Mouse (Mus musculus) cerebellum, adult 18-20 months (tissue): ENCODE measurements at regions not wholly inside any gene's neighbourhood (a gene's known extent, or its start where the extent isn't known, plus 50 kb on each side); places are given as distances from the start of the nearest gene placed in this dataset.

Source experiments
- DNase-seq, 2 experiments: peaks; one replicate each; pipeline ENCODE4 v3.0.0; 2021

- no peak for DNase-seq
Measured at GRCm38 (mm10) chr1:168010416-168010815, 321.4 kb downstream of the Lmx1a start.

- DNase-seq, result no peak
Measured at GRCm38 (mm10) chr1:168012069-168012468, 323.0 kb downstream of the Lmx1a start.

DNA sequence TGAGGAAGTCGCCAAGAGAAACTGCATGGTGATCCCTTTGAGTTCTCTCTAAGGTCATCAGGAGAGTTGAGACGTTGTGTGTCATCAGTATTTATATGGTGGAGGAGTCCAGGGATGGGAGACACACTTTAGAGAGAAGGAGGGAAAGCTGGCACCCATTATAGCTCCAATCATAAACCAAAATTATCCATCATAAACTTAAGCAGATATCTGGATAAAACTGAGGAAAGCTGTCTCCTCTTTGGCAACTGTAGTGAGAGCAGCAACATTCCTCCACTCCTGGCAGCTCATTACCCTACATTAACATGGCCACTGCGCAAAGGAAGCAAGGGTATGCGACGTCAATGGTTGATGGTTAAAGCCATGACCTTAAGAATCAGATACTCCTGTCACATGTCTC, 323.6 kb downstream of the Lmx1a start:
- DNase-seq, result no peak

DNA sequence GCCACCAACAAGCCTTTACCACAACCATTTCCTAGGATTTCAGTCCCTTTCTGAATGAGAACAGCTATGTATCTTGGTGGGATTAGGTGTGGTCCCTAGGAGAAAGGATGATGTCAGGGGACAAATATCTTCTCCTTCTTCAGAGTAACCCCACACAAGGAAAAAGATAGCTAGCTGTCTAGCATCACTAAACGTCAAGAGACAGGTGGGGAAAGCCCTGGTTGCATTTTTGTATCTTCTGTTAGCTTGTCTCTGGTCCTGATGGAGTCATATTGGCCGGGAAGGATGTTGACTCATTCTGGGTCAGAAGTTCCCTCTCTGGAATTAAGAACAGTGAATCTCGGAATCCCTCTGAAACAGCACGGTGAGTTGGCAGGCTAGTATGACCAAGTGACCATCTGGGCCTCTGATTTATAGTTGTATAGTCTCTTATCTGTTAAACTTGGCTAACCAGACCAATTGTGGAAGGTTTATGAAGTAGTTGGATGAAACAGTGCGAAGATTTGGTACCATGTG, 327.4 kb downstream of the Lmx1a start:
- DNase-seq, result no peak

- DNase-seq, result no peak
Measured at GRCm38 (mm10) chr1:168026481-168026880, 337.4 kb downstream of the Lmx1a start.

DNA sequence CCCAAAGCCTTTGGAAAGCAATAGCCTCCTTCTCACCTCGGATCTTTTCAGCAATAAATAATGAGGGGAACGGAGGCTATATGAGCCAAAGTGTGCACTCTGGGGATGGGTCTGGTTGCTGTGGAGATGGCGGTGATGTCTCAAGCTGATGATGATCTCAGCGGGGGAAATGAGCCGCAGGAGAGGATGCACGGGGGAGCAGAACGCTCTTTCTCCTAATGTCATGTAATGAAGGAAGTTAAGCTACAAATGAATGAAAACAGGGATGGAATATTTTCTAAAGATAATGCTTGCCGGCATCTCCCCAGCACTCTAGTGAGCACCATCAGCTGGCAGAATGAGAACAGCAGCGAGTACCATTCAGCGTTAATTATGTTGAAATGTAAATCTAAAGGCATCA, 355.7 kb downstream of the Lmx1a start:
- no peak for DNase-seq

- DNase-seq, result no peak
Measured at GRCm38 (mm10) chr1:168046347-168046746, 357.3 kb downstream of the Lmx1a start.

- no peak for DNase-seq
Measured at GRCm38 (mm10) chr1:168046749-168047148, 357.7 kb downstream of the Lmx1a start.

DNA sequence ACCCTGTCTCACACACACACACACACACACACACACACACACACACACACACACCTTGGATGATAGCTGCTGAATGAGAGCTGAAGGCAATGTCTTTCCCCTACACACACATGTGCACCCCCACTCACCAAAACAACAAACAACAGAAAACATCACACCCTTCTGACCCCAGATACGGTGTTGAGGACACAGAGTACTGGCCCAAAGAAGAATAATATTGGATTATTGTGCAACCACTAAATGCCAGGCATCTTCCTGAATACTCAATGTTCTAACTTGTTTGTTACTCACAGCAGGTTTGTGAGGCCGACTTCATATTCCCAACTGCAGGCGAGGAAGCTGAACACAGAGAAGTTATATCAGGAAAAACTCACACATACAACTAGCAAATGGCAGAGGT, 360.9 kb downstream of the Lmx1a start:
- DNase-seq, result no peak

DNA sequence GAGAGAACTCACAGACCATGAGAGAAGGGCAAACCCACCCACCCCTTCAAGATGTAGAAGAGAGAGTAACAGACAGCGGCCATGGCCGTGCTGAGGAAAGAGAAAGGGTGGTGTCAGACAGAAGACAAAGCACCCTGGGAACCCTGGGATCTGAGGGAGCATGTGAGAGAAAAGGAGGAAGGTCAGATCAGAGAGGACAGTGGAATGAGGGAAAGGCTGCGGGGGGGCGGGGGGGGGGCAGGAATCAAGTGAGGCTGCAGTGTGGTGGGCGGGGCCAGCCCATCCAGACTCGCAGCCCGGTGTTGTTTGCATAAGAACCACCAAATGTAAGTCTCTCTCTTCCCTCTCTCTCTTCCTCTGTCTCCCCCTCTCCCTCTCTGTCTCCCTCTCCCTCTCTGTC, 367.4 kb downstream of the Lmx1a start:
- no peak for DNase-seq

DNA sequence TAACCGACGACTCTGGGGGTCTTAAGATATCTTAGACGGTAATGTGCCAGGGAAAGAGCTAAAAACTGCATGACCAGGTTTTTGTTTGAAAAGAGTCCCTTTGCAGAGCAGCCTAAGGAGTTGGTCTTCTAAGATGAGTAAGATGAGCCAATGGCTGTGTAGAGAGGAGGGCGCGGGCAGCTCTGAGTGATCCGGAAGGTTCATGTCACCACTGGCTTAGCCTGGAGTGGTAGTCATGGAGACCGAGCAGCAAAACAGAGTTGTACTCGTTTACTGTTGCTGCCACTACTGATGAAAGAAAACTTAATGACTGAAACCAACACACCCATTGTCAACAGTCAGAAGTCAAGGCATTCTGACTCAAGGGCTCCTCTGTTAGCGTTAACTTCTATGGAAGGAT, 368.4 kb downstream of the Lmx1a start:
- DNase-seq, result no peak

- no peak for DNase-seq
Measured at GRCm38 (mm10) chr1:168058769-168059168, 369.7 kb downstream of the Lmx1a start.

- no peak for DNase-seq
Measured at GRCm38 (mm10) chr1:168064065-168064664, 367.9 kb downstream of the Pbx1 start.

DNA sequence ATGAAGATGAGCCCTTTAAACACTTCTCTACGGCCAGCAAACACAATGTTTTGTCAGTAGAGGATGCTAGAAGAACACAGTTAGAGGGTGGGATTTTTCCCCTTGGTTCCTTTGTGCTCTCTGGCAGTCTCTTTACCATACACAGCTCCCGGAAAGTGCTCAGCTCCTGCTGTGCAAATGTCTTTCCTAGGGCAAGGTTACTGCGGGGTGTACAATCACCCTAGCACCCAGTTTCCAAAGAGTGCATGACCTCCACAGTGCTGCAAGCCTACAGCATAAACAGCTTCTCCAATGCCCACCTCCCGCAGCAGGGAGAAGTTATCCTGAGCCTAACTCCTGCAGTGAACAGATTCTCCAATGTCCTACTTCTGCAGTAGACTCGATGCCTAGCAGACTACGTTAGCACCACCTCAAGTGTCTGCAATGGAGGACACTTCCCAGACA, 366.4 kb downstream of the Pbx1 start:
- no peak for DNase-seq

GRCm38 (mm10) chr1:168066810-168067209, 365.3 kb downstream of the Pbx1 start:
- DNase-seq, result no peak

GRCm38 (mm10) chr1:168068003-168068919, 363.8 kb downstream of the Pbx1 start:
- no peak for DNase-seq

DNA sequence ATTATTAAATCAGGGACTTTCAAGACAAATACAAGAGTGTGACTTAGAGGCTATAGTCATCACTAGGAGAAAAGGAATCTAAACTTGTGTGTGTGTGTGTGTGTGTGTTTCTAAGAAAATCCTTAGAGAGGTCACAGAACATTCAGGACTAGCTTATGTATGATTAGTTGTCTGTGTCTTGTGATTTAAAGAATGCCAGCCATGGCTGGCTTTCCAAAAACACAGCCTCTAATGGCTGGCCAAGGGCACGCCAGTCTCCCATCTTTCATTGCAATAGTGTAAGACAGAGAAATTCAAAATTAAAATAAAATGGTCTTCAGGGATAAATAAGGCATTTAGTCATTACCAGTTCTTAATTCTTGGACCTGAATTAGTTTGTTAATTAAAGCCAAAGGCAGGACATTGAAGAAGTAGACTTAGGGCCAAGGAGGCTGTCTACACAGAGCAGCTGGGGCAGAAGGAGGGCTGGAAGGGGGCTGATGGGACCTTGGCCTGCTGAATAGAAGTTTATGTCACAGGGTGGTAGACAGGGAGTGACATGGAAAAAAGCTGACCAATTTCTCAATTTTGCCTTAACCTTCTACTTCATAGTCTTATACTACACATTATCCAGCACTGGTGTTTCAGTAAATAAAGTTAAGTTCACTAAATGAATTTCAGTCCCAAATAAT, 363.0 kb downstream of the Pbx1 start:
- no peak for DNase-seq
